Mouse (Mus musculus): ENCODE measurements around the gene Cysrt1.

DNA sequence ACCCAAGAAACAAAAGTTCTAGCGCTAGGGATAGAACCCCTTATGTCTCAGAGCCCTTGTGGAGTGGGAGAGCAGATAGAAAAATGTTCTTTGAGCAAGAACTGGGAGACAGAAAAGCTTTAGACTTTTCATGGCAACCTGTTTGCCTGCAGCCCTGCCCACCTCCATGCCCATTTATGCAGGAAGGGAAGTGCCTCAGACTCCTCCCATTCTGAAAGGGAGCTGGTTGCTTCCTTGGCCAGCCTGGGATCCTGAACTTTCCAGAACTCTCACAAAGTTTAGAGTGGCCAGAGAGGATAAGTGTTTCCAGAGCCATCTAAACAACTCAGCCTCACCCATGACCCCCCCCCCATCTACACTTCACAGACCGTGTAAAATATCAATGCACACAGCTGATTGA lies 45.1 kb downstream of the Cysrt1 start:
- TF ChIP-seq CTCF (IDR thresholded peaks at IDR 0.05; ENCODE audit: low read depth, low read length) (no peak), POLR2A (IDR thresholded peaks at IDR 0.05; ENCODE audit: borderline replicate concordance, low read depth, low read length) (no peak)
